Mouse (Mus musculus): ENCODE results near the gene Angel1. TPM values are rescaled to one million over a fixed set of nuclear protein-coding genes. Genes with fewer than 3 reads are reported as not detected.

The Angel1 gene
- polyA plus RNA-seq, 1 experiment: 0.92 TPM

DNA sequence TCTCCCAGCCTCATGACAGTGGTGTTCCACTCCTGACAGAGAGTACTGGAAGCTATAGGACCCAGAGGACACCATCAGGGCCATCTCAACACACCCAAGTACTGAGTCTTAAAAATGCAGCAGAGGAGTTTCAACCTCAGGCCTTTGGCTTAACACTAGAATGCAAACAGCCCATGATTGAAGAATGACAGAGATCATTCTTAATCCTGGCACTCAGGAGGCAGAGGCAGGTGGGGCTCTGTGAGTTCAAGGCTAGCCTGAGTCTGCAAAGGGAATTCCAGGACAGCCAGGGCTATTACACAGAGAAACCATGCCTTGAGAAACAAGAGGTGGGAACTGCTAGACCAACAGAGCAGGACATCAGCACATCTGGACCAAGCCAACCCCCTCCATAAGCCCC, 43.6 kb upstream of the Angel1 start:
- Histone ChIP-seq H3ac (ENCODE audit: control insufficient read depth, insufficient read length, low read depth) (no peak overlapping the region), H3K79me3 (ENCODE audit: low read depth) (no peaks in the 10 kb centered on the region), H3K27me3 (ENCODE audit: control insufficient read depth, insufficient read depth, insufficient read length) (peaks cover 3% of the 10 kb centered on the region), H3K4me3 (ENCODE audit: insufficient read depth, poor library complexity, severe bottlenecking) (no peak overlapping the region), H3K79me2 (ENCODE audit: control insufficient read depth, insufficient read depth) (no peaks in the 10 kb centered on the region), H3K36me3 (ENCODE audit: control insufficient read depth, insufficient read depth) (no peaks in the 10 kb centered on the region)
- TF ChIP-seq MYOD1 (IDR thresholded peaks at IDR 0.05; ENCODE audit: control insufficient read depth, insufficient read length, low read depth) (no peak), CEBPB (IDR thresholded peaks at IDR 0.05; ENCODE audit: low read depth) (no peak), MYOG (IDR thresholded peaks at IDR 0.05; ENCODE audit: control insufficient read depth, extremely low read depth, insufficient read length) (no peak), MAX (IDR thresholded peaks at IDR 0.05) (no peak), FOSL1 (IDR thresholded peaks at IDR 0.05; ENCODE audit: insufficient read depth, low read length, poor library complexity, severe bottlenecking) (no peak), USF1 (IDR thresholded peaks at IDR 0.05; ENCODE audit: low read depth) (no peak), CTCF (IDR thresholded peaks at IDR 0.05; ENCODE audit: control insufficient read depth, insufficient read depth, insufficient read length) (no peak)

DNA sequence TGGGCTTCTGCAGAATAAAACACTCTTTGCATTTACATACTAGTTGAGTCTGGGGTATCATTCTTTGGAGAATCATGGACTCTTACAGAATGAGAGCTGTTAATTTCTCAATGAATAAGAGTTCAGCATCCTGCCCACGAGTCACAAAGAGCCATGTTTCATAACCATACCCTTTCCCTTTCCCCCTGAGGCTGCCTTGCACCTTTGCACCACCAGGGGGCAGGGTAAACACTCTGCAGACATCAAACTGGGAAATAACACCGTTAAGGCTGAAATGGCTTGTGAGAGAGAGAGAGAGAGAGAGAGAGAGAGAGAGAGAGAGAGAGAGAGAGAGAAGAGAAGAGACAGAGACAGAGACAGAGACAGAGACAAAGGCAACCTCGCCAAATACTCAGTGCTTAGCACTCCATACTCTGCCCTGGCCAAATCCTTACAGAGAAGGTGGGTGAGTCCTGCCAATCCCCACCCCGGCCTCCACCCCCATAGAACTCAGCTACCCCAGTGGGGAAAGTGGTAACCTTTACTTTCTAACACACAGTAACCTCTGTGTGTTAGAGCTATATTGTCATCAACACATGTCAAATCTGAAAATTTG, 42.8 kb upstream of the Angel1 start:
- Histone ChIP-seq H3K4me3 (ENCODE audit: insufficient read depth, poor library complexity, severe bottlenecking) (no peak overlapping the region), H3K36me3 (ENCODE audit: control insufficient read depth, insufficient read depth) (no peaks in the 10 kb centered on the region), H3K27me3 (ENCODE audit: control insufficient read depth, insufficient read depth, insufficient read length) (peaks cover 3% of the 10 kb centered on the region), H3K79me2 (ENCODE audit: control insufficient read depth, insufficient read depth) (no peaks in the 10 kb centered on the region), H3K79me3 (ENCODE audit: low read depth) (no peaks in the 10 kb centered on the region), H3ac (ENCODE audit: control insufficient read depth, insufficient read length, low read depth) (no peak overlapping the region)
- TF ChIP-seq CTCF (IDR thresholded peaks at IDR 0.05; ENCODE audit: control insufficient read depth, insufficient read depth, insufficient read length): peak; percentile 74
- TF ChIP-seq MAX (IDR thresholded peaks at IDR 0.05): no peak
- TF ChIP-seq FOSL1 (IDR thresholded peaks at IDR 0.05; ENCODE audit: insufficient read depth, low read length, poor library complexity, severe bottlenecking): no peak
- TF ChIP-seq USF1 (IDR thresholded peaks at IDR 0.05; ENCODE audit: low read depth): no peak
- TF ChIP-seq MYOD1 (IDR thresholded peaks at IDR 0.05; ENCODE audit: control insufficient read depth, insufficient read length, low read depth): no peak
- no peak for TF ChIP-seq CEBPB (IDR thresholded peaks at IDR 0.05; ENCODE audit: low read depth)
- no peak for TF ChIP-seq MYOG (IDR thresholded peaks at IDR 0.05; ENCODE audit: control insufficient read depth, extremely low read depth, insufficient read length)

DNA sequence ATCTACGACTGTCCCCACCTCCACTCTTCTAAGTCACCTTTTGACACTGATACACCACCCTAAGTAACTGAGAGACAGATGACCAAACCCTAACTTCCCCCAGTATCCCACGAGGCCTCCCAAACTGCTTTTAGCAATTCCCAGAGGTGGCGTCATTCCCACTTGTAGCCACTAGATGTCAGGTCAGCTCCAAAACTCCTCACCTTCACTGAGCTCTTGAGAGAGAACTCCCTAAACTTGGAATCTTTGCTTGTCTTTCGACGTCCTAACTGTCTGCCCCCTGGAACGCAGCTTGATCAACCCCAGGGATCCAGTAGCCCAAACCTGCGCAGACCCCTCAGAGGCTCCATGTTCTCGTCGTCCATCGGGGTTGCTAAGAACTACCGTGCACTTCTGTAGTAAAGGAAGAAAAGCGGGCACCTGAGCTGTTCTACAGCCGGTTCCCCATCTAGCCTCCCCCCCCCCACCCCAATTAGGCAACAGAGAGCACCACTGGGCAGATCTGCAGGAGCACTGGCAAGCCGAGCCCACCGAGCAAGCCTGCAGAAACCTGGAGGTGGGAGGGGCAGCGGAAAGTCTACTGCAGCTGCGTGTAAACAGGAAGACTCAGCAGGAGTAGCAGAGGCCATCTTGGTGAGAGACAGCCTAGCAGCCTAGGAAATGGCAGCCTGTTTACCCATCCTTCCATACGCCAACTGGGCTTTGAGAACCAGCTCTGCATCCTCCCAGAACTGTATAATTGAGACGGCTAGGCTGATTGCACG, 41.8 kb upstream of the Angel1 start:
- Histone ChIP-seq H3K27me3 (ENCODE audit: control insufficient read depth, insufficient read depth, insufficient read length) (peaks cover 6% of the 10 kb centered on the region), H3K4me3 (ENCODE audit: insufficient read depth, poor library complexity, severe bottlenecking) (no peak overlapping the region), H3ac (ENCODE audit: control insufficient read depth, insufficient read length, low read depth) (no peak overlapping the region), H3K36me3 (ENCODE audit: control insufficient read depth, insufficient read depth) (no peaks in the 10 kb centered on the region), H3K79me3 (ENCODE audit: low read depth) (no peaks in the 10 kb centered on the region), H3K79me2 (ENCODE audit: control insufficient read depth, insufficient read depth) (no peaks in the 10 kb centered on the region)
- TF ChIP-seq USF1 (IDR thresholded peaks at IDR 0.05; ENCODE audit: low read depth): no peak
- TF ChIP-seq CTCF (IDR thresholded peaks at IDR 0.05; ENCODE audit: control insufficient read depth, insufficient read depth, insufficient read length): peak; percentile 45

DNA sequence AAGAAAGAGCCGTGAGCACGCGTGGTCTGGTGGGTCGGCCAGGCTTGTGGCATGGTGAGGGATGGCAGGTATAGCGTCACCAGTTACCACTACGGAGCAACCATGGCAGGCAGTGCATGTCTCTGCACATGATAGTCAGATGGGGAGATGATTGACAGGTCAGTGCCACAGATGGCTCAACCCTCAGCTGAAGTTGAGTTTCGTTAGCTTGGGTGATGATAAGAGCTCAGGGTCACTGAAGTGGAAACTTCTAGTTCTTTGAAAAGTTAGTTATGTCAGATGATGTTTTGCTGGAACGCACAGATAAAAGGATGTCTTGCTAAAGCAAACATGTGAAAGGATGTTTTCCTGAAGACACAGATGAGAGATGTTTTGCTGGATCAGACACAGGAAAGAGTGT, 40.2 kb upstream of the Angel1 start:
- H3K79me3 ChIP-seq (ENCODE audit: low read depth): no peaks in the 10 kb centered on the region
- H3K79me2 ChIP-seq (ENCODE audit: control insufficient read depth, insufficient read depth): no peaks in the 10 kb centered on the region
- no peak overlapping the region for H3ac ChIP-seq (ENCODE audit: control insufficient read depth, insufficient read length, low read depth)
- TF ChIP-seq USF1 (IDR thresholded peaks at IDR 0.05; ENCODE audit: low read depth) (no peak), CTCF (IDR thresholded peaks at IDR 0.05; ENCODE audit: control insufficient read depth, insufficient read depth, insufficient read length) (no peak)
- H3K27me3 ChIP-seq (ENCODE audit: control insufficient read depth, insufficient read depth, insufficient read length): peaks cover 18% of the 10 kb centered on the region
- H3K36me3 ChIP-seq (ENCODE audit: control insufficient read depth, insufficient read depth): no peaks in the 10 kb centered on the region
- H3K4me3 ChIP-seq (ENCODE audit: insufficient read depth, poor library complexity, severe bottlenecking): no peak overlapping the region

DNA sequence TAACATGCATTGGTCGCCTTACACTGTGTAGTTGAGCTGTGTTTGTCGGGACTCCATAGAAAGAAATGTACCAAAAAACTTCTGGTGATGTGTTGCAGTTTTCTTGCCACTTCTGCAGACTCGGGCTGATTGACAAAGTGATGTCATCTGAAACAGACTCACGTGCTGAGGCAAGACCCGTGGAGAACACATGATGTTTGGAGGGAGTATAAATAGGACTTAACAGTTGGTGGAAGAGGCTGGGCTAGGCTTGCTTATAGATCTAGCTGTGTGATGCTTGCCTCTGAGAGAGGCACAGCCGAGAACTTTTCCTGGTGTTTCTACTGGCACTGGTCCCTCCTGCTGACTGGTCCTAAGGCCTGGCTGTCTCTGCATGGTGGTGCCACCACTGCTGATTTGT, 37.8 kb upstream of the Angel1 start:
- no peak for TF ChIP-seq CEBPB (IDR thresholded peaks at IDR 0.05; ENCODE audit: low read depth)
- no peak for TF ChIP-seq USF1 (IDR thresholded peaks at IDR 0.05; ENCODE audit: low read depth)
- no peak for TF ChIP-seq MYOG (IDR thresholded peaks at IDR 0.05; ENCODE audit: control insufficient read depth, extremely low read depth, insufficient read length)
- TF ChIP-seq FOSL1 (IDR thresholded peaks at IDR 0.05; ENCODE audit: insufficient read depth, low read length, poor library complexity, severe bottlenecking): no peak
- no peak for TF ChIP-seq MYOD1 (IDR thresholded peaks at IDR 0.05; ENCODE audit: control insufficient read depth, insufficient read length, low read depth)
- TF ChIP-seq CTCF (IDR thresholded peaks at IDR 0.05; ENCODE audit: control insufficient read depth, insufficient read depth, insufficient read length): no peak
- TF ChIP-seq MAX (IDR thresholded peaks at IDR 0.05): no peak
- Histone ChIP-seq H3K27me3 (ENCODE audit: control insufficient read depth, insufficient read depth, insufficient read length) (peaks cover 21% of the 10 kb centered on the region), H3K79me3 (ENCODE audit: low read depth) (no peaks in the 10 kb centered on the region)

DNA sequence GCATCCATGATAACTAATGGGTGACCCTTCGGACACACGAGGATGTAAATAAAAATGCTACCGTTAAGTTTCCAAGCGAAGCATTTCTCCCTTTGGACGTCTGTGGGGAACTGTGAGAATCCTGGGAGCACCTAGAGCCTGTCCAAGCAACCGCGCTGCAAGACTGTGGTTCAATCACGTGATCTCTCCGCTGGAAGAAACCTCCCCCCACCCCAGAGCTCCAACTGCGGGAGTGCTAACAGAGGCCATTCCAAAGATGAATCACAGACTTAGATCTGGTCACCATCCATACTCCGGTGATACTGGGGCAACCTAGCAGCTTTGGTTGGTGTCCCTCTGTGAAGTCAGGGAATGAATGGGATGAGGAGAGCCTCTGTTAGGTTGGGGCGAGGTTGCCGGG, 34.8 kb upstream of the Angel1 start:
- Histone ChIP-seq H3ac (ENCODE audit: control insufficient read depth, insufficient read length, low read depth) (no peak overlapping the region), H3K27me3 (ENCODE audit: control insufficient read depth, insufficient read depth, insufficient read length) (peaks cover 39% of the 10 kb centered on the region)

More for the DNA sequence above, 37.8 kb upstream of the Angel1 start:
- no peaks in the 10 kb centered on the region for H3K36me3 ChIP-seq (ENCODE audit: control insufficient read depth, insufficient read depth)
- no peak overlapping the region for H3K4me3 ChIP-seq (ENCODE audit: insufficient read depth, poor library complexity, severe bottlenecking)
- no peak overlapping the region for H3ac ChIP-seq (ENCODE audit: control insufficient read depth, insufficient read length, low read depth)
- H3K79me2 ChIP-seq (ENCODE audit: control insufficient read depth, insufficient read depth): no peaks in the 10 kb centered on the region

More for the DNA sequence above, 34.8 kb upstream of the Angel1 start:
- no peak for TF ChIP-seq MYOD1 (IDR thresholded peaks at IDR 0.05; ENCODE audit: control insufficient read depth, insufficient read length, low read depth)
- TF ChIP-seq MYOG (IDR thresholded peaks at IDR 0.05; ENCODE audit: control insufficient read depth, extremely low read depth, insufficient read length): no peak
- TF ChIP-seq FOSL1 (IDR thresholded peaks at IDR 0.05; ENCODE audit: insufficient read depth, low read length, poor library complexity, severe bottlenecking): no peak
- no peak for TF ChIP-seq USF1 (IDR thresholded peaks at IDR 0.05; ENCODE audit: low read depth)
- no peak for TF ChIP-seq MAX (IDR thresholded peaks at IDR 0.05)
- no peak for TF ChIP-seq CTCF (IDR thresholded peaks at IDR 0.05; ENCODE audit: control insufficient read depth, insufficient read depth, insufficient read length)
- TF ChIP-seq CEBPB (IDR thresholded peaks at IDR 0.05; ENCODE audit: low read depth): no peak
- Histone ChIP-seq H3K4me3 (ENCODE audit: insufficient read depth, poor library complexity, severe bottlenecking) (no peak overlapping the region), H3K36me3 (ENCODE audit: control insufficient read depth, insufficient read depth) (no peaks in the 10 kb centered on the region), H3K79me2 (ENCODE audit: control insufficient read depth, insufficient read depth) (no peaks in the 10 kb centered on the region), H3K79me3 (ENCODE audit: low read depth) (no peaks in the 10 kb centered on the region)

All from C2C12 (cell line).